Mouse (Mus musculus) embryonic fibroblast, embryonic 13.5 days (primary cell): ENCODE measurements around the gene Fscn1.

ENCODE experiments used
- CTCF ChIP-seq: IDR thresholded peaks from 2 replicates; pipeline ENCODE4 v1.5.1; 2011; ENCODE audit warnings: mild to moderate bottlenecking, control low read depth, low read length, moderate library complexity, borderline replicate concordance; ENCODE audit not compliant: insufficient read depth
- POLR2A ChIP-seq: IDR thresholded peaks from 2 replicates; pipeline ENCODE4 v1.6.1; 2011; ENCODE audit warnings: low read depth, mild to moderate bottlenecking, control low read depth, low read length, moderate library complexity

DNA sequence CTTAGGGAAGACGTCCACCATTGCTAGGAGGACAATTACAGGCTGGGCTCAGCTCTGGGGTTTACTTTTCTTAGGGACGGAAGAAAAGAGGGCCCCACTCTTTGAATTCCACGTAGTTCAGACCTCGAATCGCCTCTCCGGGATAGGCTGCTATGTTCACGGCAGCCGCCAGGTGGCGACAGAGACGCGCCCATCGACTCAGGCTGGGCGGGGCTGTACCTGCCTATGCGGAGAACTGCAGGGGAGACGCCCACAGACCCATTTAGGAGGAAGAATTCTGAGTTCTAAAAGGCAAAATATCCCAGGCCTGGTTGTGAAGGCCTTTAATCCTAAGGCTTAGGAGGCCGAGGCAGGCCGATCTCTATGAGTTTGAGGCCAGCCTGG lies 23.8 kb upstream of the Fscn1 start:
- peak; percentile 89 for TF ChIP-seq CTCF
- TF ChIP-seq POLR2A = no peak
